40 mouse cellular contexts compared by ENCODE assay signal in the genomic region with DNA sequence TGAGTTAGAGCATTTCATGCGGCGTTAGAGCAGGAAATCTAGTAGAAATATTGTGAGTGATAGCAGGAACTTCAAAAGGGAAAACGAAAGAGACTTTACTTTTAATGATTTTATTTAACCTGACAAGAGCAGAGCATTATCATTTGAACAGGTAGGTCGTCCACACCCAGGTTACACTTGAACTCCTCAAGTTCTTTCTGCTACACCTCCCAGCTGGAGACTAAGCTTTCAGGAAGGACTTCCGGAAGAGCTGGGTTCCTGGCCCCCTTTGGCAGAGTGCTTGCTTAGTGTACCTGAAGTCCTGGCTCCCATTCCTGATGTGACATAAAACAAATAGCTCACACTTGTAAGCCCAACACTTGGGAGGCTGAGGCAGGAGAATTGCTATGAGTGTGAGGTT. TPM values are rescaled to one million over a fixed set of nuclear protein-coding genes. Genes with fewer than 3 reads are reported as not detected.
DNase-seq lines count a peak whose midpoint lies in the region; ATAC-seq and TF ChIP-seq lines count a peak whose summit lies in the region.
"Had no signal": no experiment of that assay in that cellular context is flagged by ENCODE, and none has a peak within 500 bp of the region (broad histone marks: within the 10 kb centered on the region; RNA-seq: fewer than 3 reads in every experiment).

No protein-coding gene starts in this region.

- H3K9ac ChIP-seq in ES-Bruce4 (ENCODE audit: low read depth, poor library complexity, severe bottlenecking): no peak overlapping the region
- no peak overlapping the region for H3K9ac ChIP-seq in intestine, postnatal 0 days (ENCODE audit: low read depth, low read length)
- H3K9ac ChIP-seq: embryonic facial prominence, embryonic 15.5 days; heart, embryonic 12.5 days; hindbrain, embryonic 13.5 days; limb, embryonic 13.5 days; liver, embryonic 14.5 days; lung, embryonic 14.5 days; neural tube, embryonic 13.5 days had no signal

- TF ChIP-seq CTCF in gastrocnemius, adult 2 months (IDR thresholded peaks at IDR 0.05): no peak
- no peak for TF ChIP-seq CTCF in ES-Bruce4 (IDR thresholded peaks at IDR 0.05; ENCODE audit: low read depth, low read length)
- no peak for TF ChIP-seq CTCF in intestine, postnatal 0 days (IDR thresholded peaks at IDR 0.05; ENCODE audit: low read depth)

- no peak for TF ChIP-seq POLR2A in ES-Bruce4 (IDR thresholded peaks at IDR 0.05; ENCODE audit: insufficient read depth, low read length)

- DNase-seq in gastrocnemius, adult 2 months: no peak
- no peak for DNase-seq in gastrocnemius, adult 8-10 months (ENCODE audit: low spot score in 2 of 2)
- peak; percentile 85 for DNase-seq in ZHBTc4 (ENCODE audit: low read depth, low spot score)
- DNase-seq in cerebellum, adult 18-20 months: no peak
- no peak for DNase-seq in embryo, embryonic 10.5 days (ENCODE audit: low spot score)
- DNase-seq: cerebellum, adult 11-12 months; cerebellum, postnatal 10 days; heart, postnatal 4 days; kidney, adult 2 months; kidney, postnatal 36 days; lung, embryonic 14.5 days; lung, postnatal 14 days; right cerebral cortex, postnatal 4 days; thymus, adult 2 months; thymus, postnatal 4 days had no signal

- peak; percentile 77 for TF ChIP-seq EP300 in ES-Bruce4 (IDR thresholded peaks at IDR 0.05; ENCODE audit: insufficient read depth, low read depth, low read length)

- no peak for ATAC-seq in intestine, postnatal 0 days
- no peak for ATAC-seq in CD4-positive, CD25-positive, alpha-beta regulatory T cell, adult 4 months
- ATAC-seq: forebrain, embryonic 14.5 days had no signal

- no peaks in the 10 kb centered on the region for H3K4me1 ChIP-seq in ES-Bruce4 (ENCODE audit: control insufficient read depth, insufficient read depth, low read length)
- H3K4me1 ChIP-seq in intestine, postnatal 0 days (replicated peaks; ENCODE audit: control insufficient read depth, insufficient read depth, low read length): peaks cover 12% of the 10 kb centered on the region
- H3K4me1 ChIP-seq: embryonic facial prominence, embryonic 10.5 days; embryonic facial prominence, embryonic 15.5 days; hindbrain, embryonic 13.5 days; limb, embryonic 13.5 days; midbrain, embryonic 10.5 days; neural tube, embryonic 13.5 days had no signal

- peak overlapping the region; percentile 77 for H3K27ac ChIP-seq in gastrocnemius, adult 2 months
- H3K27ac ChIP-seq in ES-Bruce4 (ENCODE audit: insufficient read depth, low read length): no peak overlapping the region
- peak overlapping the region; percentile 84 for H3K27ac ChIP-seq in intestine, postnatal 0 days (ENCODE audit: low read depth, low read length)
- H3K27ac ChIP-seq: embryonic facial prominence, embryonic 10.5 days; embryonic facial prominence, embryonic 15.5 days; hindbrain, embryonic 13.5 days; layer of hippocampus, adult 2 months; left cerebral cortex, adult 2 months; limb, embryonic 13.5 days; liver, embryonic 14.5 days; midbrain, embryonic 10.5 days; neural tube, embryonic 13.5 days had no signal

- no peaks in the 10 kb centered on the region for H3K36me3 ChIP-seq in ES-Bruce4 (ENCODE audit: control insufficient read depth, insufficient read depth, low read length, poor library complexity, severe bottlenecking)
- H3K36me3 ChIP-seq in intestine, postnatal 0 days (ENCODE audit: control insufficient read depth, insufficient read depth): no peaks in the 10 kb centered on the region
- H3K36me3 ChIP-seq: embryonic facial prominence, embryonic 10.5 days; embryonic facial prominence, embryonic 15.5 days; G1E; heart, embryonic 12.5 days; hindbrain, embryonic 13.5 days; limb, embryonic 13.5 days; midbrain, embryonic 10.5 days; neural tube, embryonic 13.5 days had no signal

- intact Hi-C loops in gastrocnemius, adult 2 months (cut with DNase I): no loop called here

- H3K4me3 ChIP-seq in gastrocnemius, adult 2 months: no peak overlapping the region
- no peak overlapping the region for H3K4me3 ChIP-seq in ES-Bruce4 (ENCODE audit: low read depth, low read length)
- no peak overlapping the region for H3K4me3 ChIP-seq in intestine, postnatal 0 days (ENCODE audit: low read depth, low read length)
- H3K4me3 ChIP-seq: embryonic facial prominence, embryonic 10.5 days; embryonic facial prominence, embryonic 15.5 days; heart, adult 2 months; heart, embryonic 12.5 days; hindbrain, embryonic 13.5 days; layer of hippocampus, adult 2 months; left cerebral cortex, adult 2 months; limb, embryonic 13.5 days; midbrain, embryonic 10.5 days; neural tube, embryonic 13.5 days had no signal

- no peak overlapping the region for H3K4me2 ChIP-seq in intestine, postnatal 0 days (replicated peaks; ENCODE audit: low read depth)
- H3K4me2 ChIP-seq: embryonic facial prominence, embryonic 15.5 days; heart, embryonic 12.5 days; hindbrain, embryonic 13.5 days; limb, embryonic 13.5 days; lung, embryonic 14.5 days; neural tube, embryonic 13.5 days had no signal

- H3K9me3 ChIP-seq in ES-Bruce4 (replicated peaks; ENCODE audit: control insufficient read depth, insufficient read depth, low read length, poor library complexity, severe bottlenecking): no peaks in the 10 kb centered on the region
- H3K9me3 ChIP-seq in intestine, postnatal 0 days (ENCODE audit: control insufficient read depth): no peaks in the 10 kb centered on the region
- H3K9me3 ChIP-seq: embryonic facial prominence, embryonic 10.5 days; embryonic facial prominence, embryonic 15.5 days; G1E; heart, embryonic 12.5 days; hindbrain, embryonic 13.5 days; limb, embryonic 13.5 days; midbrain, embryonic 10.5 days; neural tube, embryonic 13.5 days had no signal

- WGBS in intestine, postnatal 0 days: 45% methylated on average over 5 of the region's 5 CpGs

- no peaks in the 10 kb centered on the region for H3K27me3 ChIP-seq in ES-Bruce4 (ENCODE audit: control insufficient read depth, insufficient read depth, low read length, poor library complexity, severe bottlenecking)
- no peaks in the 10 kb centered on the region for H3K27me3 ChIP-seq in intestine, postnatal 0 days (replicated peaks; ENCODE audit: control insufficient read depth, insufficient read depth, low read length)
- H3K27me3 ChIP-seq: embryonic facial prominence, embryonic 15.5 days; heart, embryonic 12.5 days; hindbrain, embryonic 13.5 days; limb, embryonic 13.5 days; neural tube, embryonic 13.5 days; Patski had no signal

RNA-seq across cellular contexts. Expression of gene Anapc15-ps, which starts 30.2 kb away (rescaled TPM):
- not detected for total RNA-seq in gastrocnemius, adult 2 months (2021)
- total RNA-seq in gastrocnemius, adult 8-10 months (2022): not detected
- 3.4 TPM in 1 of 2 replicates, not detected in the other for polyA plus RNA-seq in ES-Bruce4 (2011; ENCODE audit: insufficient read depth, insufficient read length, low read depth, missing spikeins)
- polyA plus RNA-seq in intestine, postnatal 0 days (2015; fragmentation: Nextera tagmentation; extraction: Ambion mirVana): not detected in 2 replicates
- not detected for polyA plus RNA-seq in CD4-positive, CD25-positive, alpha-beta regulatory T cell, adult 4 months (2017; shearing (Covaris generic))
- total RNA-seq: adrenal gland, postnatal 10 days; gastrocnemius, adult 18-20 months; gastrocnemius, postnatal 4 days; heart, adult 2 months; heart, postnatal 4 days; layer of hippocampus, adult 2 months; layer of hippocampus, postnatal 14 days; left cerebral cortex, adult 2 months; left cerebral cortex, postnatal 36 days; midbrain, postnatal 0 days had no signal
- polyA plus RNA-seq: embryonic facial prominence, embryonic 10.5 days; embryonic facial prominence, embryonic 15.5 days; forebrain, embryonic 14.5 days; G1E; heart, adult 2 months; heart, embryonic 12.5 days; heart, postnatal 0 days; hindbrain, embryonic 13.5 days; kidney, adult 2 months; kidney, embryonic 16.5 days; liver, embryonic 14.5 days; lung, embryonic 14.5 days; midbrain, embryonic 10.5 days; midbrain, postnatal 0 days; neural tube, embryonic 13.5 days; thymus, adult 2 months had no signal
